Mouse (Mus musculus): ENCODE measurements around the gene Car15.

The Car15 gene

DNA sequence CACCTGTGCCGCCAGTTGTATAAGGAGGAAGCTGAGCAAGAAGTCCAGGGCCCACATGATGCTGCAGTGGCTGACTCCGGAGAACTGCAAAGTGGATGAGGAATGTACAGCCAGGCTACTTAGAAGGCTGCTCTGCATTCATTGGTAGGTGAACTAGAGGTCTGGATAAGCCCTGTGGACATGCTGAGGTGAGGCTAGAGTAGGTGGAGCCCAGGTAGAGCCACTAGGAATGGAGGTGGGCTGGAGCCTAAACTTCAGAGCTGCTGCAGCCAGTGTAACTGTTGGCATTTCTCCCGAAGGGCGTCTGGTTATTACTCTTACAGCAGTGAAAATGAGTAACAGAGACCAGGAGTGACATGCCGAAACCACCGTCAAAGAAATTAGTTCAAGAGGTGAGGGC lies at the start of gene Car15:
Gene Car15, minus strand, starts transcription at position 314 of the 400 bp plus-strand sequence.
- peak in 1 of 2 experiments; percentile 37 for DNase-seq

- no peak for DNase-seq
These were observed 46.0 kb upstream of the Car15 start for GRCm38 (mm10) chr16:17884116-17884515.

- DNase-seq = no peak
These were observed 44.0 kb upstream of the Car15 start for GRCm38 (mm10) chr16:17882196-17882595.

DNA sequence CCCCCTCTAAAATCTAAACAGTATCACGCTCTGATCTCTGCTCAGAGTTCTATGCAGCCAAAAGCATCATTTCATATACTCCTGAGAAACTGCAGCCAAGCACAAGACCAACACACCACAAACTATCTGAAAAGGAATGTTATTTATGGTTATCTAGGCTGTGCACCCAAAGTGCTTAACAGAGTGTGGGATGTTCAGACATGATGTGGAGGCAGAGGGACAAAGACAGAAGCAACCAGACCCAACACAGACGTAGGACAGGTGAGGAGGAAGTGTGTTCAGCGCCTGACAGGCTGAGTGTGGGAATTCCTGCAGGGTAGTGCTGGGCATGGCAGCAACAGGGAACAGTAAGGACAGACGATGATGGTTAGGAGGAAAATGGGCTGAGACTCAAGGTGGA lies 41.4 kb upstream of the Car15 start:
- no peak for DNase-seq

- DNase-seq = no peak
These were observed 37.9 kb upstream of the Car15 start for GRCm38 (mm10) chr16:17876096-17876495.

GRCm38 (mm10) chr16:17875174-17875573 lies 37.0 kb upstream of the Car15 start:
- no peak for DNase-seq

- no peak for DNase-seq
These were observed 34.8 kb upstream of the Car15 start for GRCm38 (mm10) chr16:17872995-17873394.

- no peak for DNase-seq
These were observed 33.1 kb upstream of the Car15 start for GRCm38 (mm10) chr16:17871248-17871647.

DNA sequence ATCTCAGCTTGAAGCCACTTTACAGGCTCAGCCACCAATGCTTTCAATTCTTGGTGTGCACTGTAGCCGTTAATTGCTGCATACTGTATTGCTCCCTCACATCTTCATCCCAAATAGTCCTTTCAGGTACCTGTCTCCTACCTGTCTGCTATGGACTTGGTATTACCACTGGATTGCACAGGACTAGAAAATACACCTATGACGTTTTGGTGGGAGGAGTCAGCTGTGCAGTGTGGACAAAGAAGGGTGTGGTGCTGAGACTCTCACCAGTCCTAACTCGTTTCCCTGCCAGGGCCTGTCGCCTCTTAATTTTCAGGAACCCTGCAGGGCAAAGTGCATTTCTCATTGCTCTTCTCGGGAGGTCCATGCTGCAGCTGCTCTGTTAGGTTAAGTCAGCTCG lies 27.6 kb upstream of the Car15 start:
- peak in 1 of 2 experiments; percentile 9 for DNase-seq

GRCm38 (mm10) chr16:17865293-17865692 lies 27.1 kb upstream of the Car15 start:
- no peak for DNase-seq

- DNase-seq = peak; percentile 51 to 60
These were observed 20.4 kb upstream of the Car15 start for GRCm38 (mm10) chr16:17858592-17858991.

DNA sequence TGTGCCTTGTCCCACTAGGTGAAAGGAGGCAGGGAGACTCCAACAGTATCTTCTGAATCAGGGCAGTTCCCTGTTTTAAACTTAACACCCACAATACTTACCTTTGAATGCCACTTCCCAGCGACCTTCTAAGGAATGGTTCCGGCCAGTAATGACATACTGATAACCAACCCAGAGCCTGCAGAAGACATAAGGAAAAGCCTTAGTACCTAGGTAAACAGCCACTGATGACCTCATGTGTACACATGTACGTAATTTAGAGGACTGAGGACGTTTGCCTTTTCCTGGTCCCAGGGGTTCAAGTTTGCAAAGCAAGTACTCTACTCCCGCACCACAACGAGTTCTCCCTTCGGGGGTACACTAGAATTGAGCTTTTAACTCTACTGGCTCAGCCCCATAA lies 19.0 kb upstream of the Car15 start:
- DNase-seq = no peak

DNA sequence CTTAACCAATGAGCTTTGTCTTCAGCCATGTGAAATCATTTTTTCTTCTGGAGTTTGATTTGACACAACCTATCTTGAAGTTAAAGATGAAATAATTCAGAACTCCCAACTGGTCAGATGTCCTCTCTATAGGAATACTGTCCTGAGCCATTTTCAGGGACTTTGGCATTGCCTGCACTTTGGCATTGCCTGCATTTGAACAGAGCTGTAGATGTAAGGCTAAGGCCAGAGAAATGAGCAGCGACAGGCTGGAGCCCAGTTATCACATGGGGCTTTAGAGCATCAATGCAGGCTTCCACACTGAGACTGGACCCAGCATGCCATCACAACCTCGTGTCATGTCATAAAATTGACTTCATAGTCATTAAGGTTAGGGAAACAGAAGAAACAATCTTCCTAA lies 15.1 kb upstream of the Car15 start:
- no peak for DNase-seq

DNA sequence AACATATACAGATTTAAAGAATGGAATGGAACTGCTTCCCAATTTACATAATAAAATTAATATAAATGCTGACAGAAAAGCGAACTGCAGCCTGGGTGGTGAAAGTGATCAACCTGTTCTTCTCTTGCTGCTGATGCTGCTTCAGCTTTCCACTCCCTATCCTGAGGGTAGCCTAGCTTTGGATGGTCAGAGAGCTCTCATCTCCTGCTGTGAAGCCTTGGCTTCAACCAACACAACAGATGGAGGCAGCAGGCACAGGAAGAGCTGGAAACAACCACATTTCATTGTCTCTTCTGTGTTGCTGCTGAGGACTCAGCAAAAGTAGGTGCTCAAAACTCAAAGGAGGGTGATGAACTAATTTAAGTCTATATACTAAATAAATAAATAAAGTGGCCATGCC lies 13.7 kb upstream of the Car15 start:
- DNase-seq = no peak

DNA sequence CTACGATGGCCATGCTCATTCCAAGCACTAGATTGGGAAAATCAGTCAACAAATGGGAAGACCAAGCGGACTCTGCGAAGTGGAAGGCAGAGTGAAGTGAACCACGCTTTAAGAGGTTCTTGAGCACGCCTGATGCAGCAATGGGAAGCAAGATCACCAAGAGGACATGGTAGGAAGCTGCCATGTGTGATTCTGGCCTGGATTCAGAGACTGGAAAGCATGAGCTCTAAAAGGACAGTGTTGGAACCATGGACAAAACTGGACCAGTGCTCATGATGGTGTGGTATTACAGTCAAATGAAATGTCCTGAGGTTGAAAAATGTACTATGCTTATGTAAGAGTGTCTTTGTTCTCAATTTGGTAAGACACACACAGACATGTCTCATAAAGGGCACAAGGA lies 13.2 kb upstream of the Car15 start:
- DNase-seq = no peak

DNA sequence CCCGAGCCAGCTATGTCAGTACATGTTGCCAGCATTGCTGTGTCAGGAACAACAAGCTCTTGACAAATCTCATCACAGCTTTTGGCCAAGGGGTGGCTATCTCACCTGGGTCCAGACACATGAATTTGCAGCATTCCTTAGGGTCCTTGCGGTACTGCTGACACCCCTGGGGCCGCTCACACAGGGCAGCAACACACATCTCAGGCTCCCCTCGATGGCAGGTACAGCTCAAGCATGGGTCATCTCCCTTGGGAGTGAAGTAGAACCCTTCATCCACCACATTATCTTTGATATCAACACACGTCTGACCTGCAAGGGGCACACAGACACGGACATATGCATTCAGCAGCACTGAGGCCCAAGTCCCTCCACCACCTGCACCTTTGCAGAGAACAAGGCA lies 11.3 kb upstream of the Car15 start:
- no peak for DNase-seq

GRCm38 (mm10) chr16:17848928-17849327 lies 10.8 kb upstream of the Car15 start:
- DNase-seq = peak; percentile 37 to 50

DNA sequence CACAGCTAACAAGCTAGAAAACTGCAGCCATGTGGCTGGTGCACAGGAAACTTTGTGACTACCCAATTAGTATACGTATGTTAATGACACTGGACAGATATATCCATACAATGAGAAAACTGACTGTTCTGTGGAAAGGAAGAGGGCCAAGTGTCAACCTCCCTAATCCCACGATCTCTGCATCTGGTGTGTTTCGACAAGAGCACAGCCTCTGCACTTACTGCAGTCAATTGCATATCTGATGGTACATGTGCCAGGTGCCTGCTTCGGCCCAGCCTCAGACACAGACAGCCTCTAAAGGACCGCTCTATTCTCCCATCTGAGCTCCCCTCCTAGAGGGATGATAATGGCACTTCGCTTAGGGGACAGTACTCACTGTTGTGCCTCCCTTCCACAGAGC lies 10.3 kb upstream of the Car15 start:
- no peak for DNase-seq

GRCm38 (mm10) chr16:17843701-17844365 lies 5.7 kb upstream of the Car15 start:
- no peak for DNase-seq

- no peak for DNase-seq
These were observed 4.3 kb upstream of the Car15 start for GRCm38 (mm10) chr16:17842437-17842836.

- DNase-seq = no peak
These were observed 1.8 kb upstream of the Car15 start for GRCm38 (mm10) chr16:17839976-17840375.

GRCm38 (mm10) chr16:17835481-17835880 lies 2.7 kb downstream of the Car15 start:
- DNase-seq = peak in 1 of 2 experiments; percentile 40

- DNase-seq = no peak
These were observed 3.6 kb downstream of the Car15 start for GRCm38 (mm10) chr16:17834543-17834942.

DNA sequence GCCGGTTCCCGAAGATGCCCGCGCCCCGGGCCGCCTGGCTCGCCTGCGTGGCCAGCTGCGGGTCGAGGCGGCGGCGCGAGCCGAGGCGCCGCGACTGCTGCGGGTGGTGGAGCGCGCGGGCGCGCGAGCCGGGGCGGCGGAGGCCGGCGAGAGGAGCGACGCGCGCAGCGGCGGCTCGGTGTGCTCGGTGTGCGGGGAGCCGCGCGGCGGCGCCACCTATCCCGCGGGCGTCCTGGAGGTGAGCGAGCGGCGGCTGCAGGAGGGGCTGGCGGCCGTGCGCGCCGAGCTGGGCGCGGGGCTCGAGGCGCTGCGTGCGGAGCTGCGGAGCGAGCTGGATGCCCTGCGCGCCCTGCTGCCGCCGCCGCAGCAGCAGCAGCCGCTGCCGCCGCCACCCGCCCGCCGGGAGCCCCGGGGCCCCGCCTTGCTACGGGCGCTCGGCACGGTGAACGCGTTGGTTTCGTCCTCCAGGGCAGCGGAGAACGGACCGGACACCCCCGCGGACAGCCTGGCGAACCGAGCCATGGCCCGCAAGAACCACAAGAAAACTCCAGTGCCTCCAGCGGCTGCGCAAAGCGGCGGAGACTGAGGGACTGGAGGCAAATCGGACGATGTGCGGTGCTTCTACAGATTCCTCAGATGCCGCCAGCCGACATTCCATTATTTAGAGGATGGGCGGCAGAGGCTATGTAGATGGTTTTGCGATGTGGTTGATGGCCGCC lies 4.3 kb downstream of the Car15 start:
- DNase-seq = peak; percentile 58 to 66

- peak; percentile 40 to 49 for DNase-seq
These were observed 4.9 kb downstream of the Car15 start for GRCm38 (mm10) chr16:17833321-17833680.

All from kidney, postnatal 4 days (tissue).